13 mouse cellular contexts compared by ENCODE assay signal in genomic region chr12:84204662-84205061, GRCm38 (mm10). TPM values are rescaled to one million over a fixed set of nuclear protein-coding genes. Genes with fewer than 3 reads are reported as not detected.
DNase-seq lines count a peak whose midpoint lies in the region; ATAC-seq lines count a peak whose summit lies in the region.
"Had no signal": no experiment of that assay in that cellular context is flagged by ENCODE, and none has a peak within 500 bp of the region (broad histone marks: within the 10 kb centered on the region; RNA-seq: fewer than 3 reads in every experiment).

No protein-coding gene starts in this region.

- 83% methylated on average over 8 of the region's 8 CpGs for WGBS in heart, embryonic 10.5 days

- no peak for DNase-seq in heart, embryonic 10.5 days (ENCODE audit: low spot score)
- DNase-seq in heart, postnatal 25 days (ENCODE audit: low spot score): no peak
- DNase-seq in gastrocnemius, adult 8-10 months (ENCODE audit: low spot score in 2 of 2): no peak
- DNase-seq: adrenal gland, postnatal 25 days; cerebellum, adult 11-12 months; heart, postnatal 36 days; lung, postnatal 14 days; right cerebral cortex, postnatal 14 days had no signal

- H3K9me3 ChIP-seq in heart, embryonic 10.5 days: no peaks in the 10 kb centered on the region
- H3K9me3 ChIP-seq in megakaryocyte, embryonic 14.5 days: no peaks in the 10 kb centered on the region

- H3K4me1 ChIP-seq in heart, embryonic 10.5 days: peaks cover 77% of the 10 kb centered on the region
- peaks cover 86% of the 10 kb centered on the region for H3K4me1 ChIP-seq in megakaryocyte, embryonic 14.5 days

- H3K27me3 ChIP-seq in heart, embryonic 10.5 days (ENCODE audit: insufficient read depth, poor library complexity, severe bottlenecking): peaks cover 4% of the 10 kb centered on the region; the same call in 1 of the 2 replicates
- no peaks in the 10 kb centered on the region for H3K27me3 ChIP-seq in megakaryocyte, embryonic 14.5 days (replicated peaks)

- intact Hi-C loops in heart, postnatal 25 days (cut with DNase I): no loop called here

- no peak for ATAC-seq in megakaryocyte, adult 5-6 weeks (ENCODE audit: poor library complexity, severe bottlenecking)
- peak; percentile 65 for ATAC-seq in erythroblast, adult 5-6 weeks (replicated peaks; ENCODE audit: low FRiP score, poor library complexity, severe bottlenecking)
- peak; percentile 55 for ATAC-seq in megakaryocyte progenitor cell, adult 5-6 weeks (replicated peaks; ENCODE audit: poor library complexity)
- no peak for ATAC-seq in cerebellum, adult (ENCODE audit: insufficient number of reproducible peaks, low FRiP score, low TSS enrichment)

- H3K27ac ChIP-seq in heart, embryonic 10.5 days: peak overlapping the region; percentile 72

- no peak overlapping the region for H3K4me3 ChIP-seq in heart, embryonic 10.5 days
- H3K4me3 ChIP-seq in megakaryocyte, embryonic 14.5 days (replicated peaks): peak overlapping the region; percentile 78

- no peaks in the 10 kb centered on the region; the same call in 1 of the 2 replicates for H3K36me3 ChIP-seq in heart, embryonic 10.5 days
- H3K36me3 ChIP-seq in megakaryocyte, embryonic 14.5 days (replicated peaks; ENCODE audit: low read length): peaks cover 60% of the 10 kb centered on the region

RNA-seq across cellular contexts. Expression of gene Elmsan1, which starts 14.0 kb away (rescaled TPM):
- 8.0 and 10.5 TPM in 2 replicates for polyA plus RNA-seq in heart, embryonic 10.5 days (2016; fragmentation: Nextera tagmentation; extraction: Ambion mirVana)
- 10 to 100 TPM; 13.8 to 17.7 TPM for total RNA-seq in heart, postnatal 25 days (2021)
- polyA plus RNA-seq in megakaryocyte, embryonic 14.5 days (2012; ENCODE audit: insufficient read depth, low replicate concordance): 9.8 and 10.1 TPM in 2 replicates
- 24.6 and 27.0 TPM in 2 replicates for total RNA-seq in megakaryocyte, adult 5-6 weeks (2015)
- total RNA-seq in megakaryocyte, adult 5-6 weeks (2017): 17.0 and 25.0 TPM in 2 replicates
- 5.4 and 12.7 TPM in 2 replicates for total RNA-seq in erythroblast, adult 5-6 weeks (2015; ENCODE audit: low replicate concordance)
- total RNA-seq in erythroblast, adult 5-6 weeks (2017; ENCODE audit: low replicate concordance): 8.0 and 11.4 TPM in 2 replicates
- 13.7 and 14.1 TPM in 2 replicates for total RNA-seq in megakaryocyte progenitor cell, adult 5-6 weeks (2015)
- 11.5 and 15.2 TPM in 2 replicates for total RNA-seq in megakaryocyte progenitor cell, adult 5-6 weeks (2017)
- 1 to 10 TPM; 5.7 to 9.1 (median 7.4) TPM for total RNA-seq in gastrocnemius, adult 8-10 months (2022)

RNA-seq across cellular contexts. Expression of gene Pnma1, which starts 56.4 kb away (rescaled TPM):
- polyA plus RNA-seq in heart, embryonic 10.5 days (2016; fragmentation: Nextera tagmentation; extraction: Ambion mirVana): 0.71 and 1.1 TPM in 2 replicates
- under 1 TPM; 0.14 to 0.18 TPM for total RNA-seq in heart, postnatal 25 days (2021)
- 0.04 TPM in 1 of 2 replicates, not detected in the other for polyA plus RNA-seq in megakaryocyte, embryonic 14.5 days (2012; ENCODE audit: insufficient read depth, low replicate concordance)
- 0.32 and 0.65 TPM in 2 replicates for total RNA-seq in megakaryocyte, adult 5-6 weeks (2015)
- 0.16 and 0.73 TPM in 2 replicates for total RNA-seq in megakaryocyte, adult 5-6 weeks (2017)
- 1.5 and 4.4 TPM in 2 replicates for total RNA-seq in erythroblast, adult 5-6 weeks (2015; ENCODE audit: low replicate concordance)
- total RNA-seq in erythroblast, adult 5-6 weeks (2017; ENCODE audit: low replicate concordance): 1.0 and 4.5 TPM in 2 replicates
- 0.15 TPM in 2 replicates for total RNA-seq in megakaryocyte progenitor cell, adult 5-6 weeks (2015)
- 0.24 and 0.62 TPM in 2 replicates for total RNA-seq in megakaryocyte progenitor cell, adult 5-6 weeks (2017)
- under 1 TPM in 3 of 4 experiments, not detected in 1; 0.10 to 0.17 (median 0.16) TPM for total RNA-seq in gastrocnemius, adult 8-10 months (2022)

Comparison
In these comparisons a context has a peak if more than half of its experiments do, and no peak if none do; other contexts are left out.
1. ATAC-seq: peak in erythroblast, adult 5-6 weeks (single experiment) and megakaryocyte progenitor cell, adult 5-6 weeks (single experiment); none in megakaryocyte, adult 5-6 weeks (single experiment) and cerebellum, adult (single experiment).